Mouse (Mus musculus): ENCODE measurements around the gene Bad.

DNA sequence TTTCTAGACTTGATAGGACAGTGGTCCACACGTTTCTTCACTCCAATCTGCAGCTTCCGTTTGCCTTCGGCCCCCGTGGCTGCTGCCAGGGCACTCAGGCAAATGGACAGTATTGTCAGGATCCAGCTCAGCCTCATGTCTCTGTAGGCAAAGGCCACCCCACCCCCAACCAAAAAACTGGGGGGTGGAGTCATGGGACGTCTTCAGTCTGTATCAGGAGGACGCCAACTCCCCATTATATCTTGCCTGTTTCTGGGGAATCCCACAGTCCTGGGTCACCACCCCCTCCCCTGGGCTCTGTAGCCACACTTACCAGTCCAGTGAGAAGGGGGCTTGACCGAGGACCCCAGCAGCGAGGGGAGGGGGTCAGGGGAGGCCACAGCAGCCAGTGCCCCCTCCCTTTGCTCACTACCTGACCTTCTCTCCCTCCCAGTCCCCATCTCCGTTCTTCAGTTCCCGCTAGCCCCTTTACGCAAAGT, 37.4 kb downstream of the Bad start:
- TF ChIP-seq CTCF (IDR thresholded peaks at IDR 0.05; ENCODE audit: borderline replicate concordance, control insufficient read depth, extremely low read depth, insufficient read depth, low read length, poor library complexity) (no peak), POLR2A (IDR thresholded peaks at IDR 0.05; ENCODE audit: control insufficient read depth, extremely low read depth, insufficient read depth, low read length, poor library complexity) (no peak)

Measured in thymus, adult 2 months (tissue).